Mouse (Mus musculus) common myeloid progenitor, adult 5-6 weeks (primary cell): ENCODE measurements around the gene Pnpla3. TPM values are rescaled to one million over a fixed set of nuclear protein-coding genes. Genes with fewer than 3 reads are reported as not detected.
"Not testable (repeated sequence)": the region's sequence is repeated elsewhere in the genome, so short reads cannot be mapped to it uniquely, and the experiment has no call there.

Experiments used
- ATAC-seq: replicated peaks from 2 replicates; pipeline ENCODE4 v1.8.0; 2016; ENCODE audit warnings: low read depth, mild to moderate bottlenecking, moderate TSS enrichment, inconsistent platforms; ENCODE audit not compliant: poor library complexity, severe bottlenecking
- total RNA-seq: library from RNA; stranded (forward); fragments of 200-1000, 187-1606 nt; gene quantifications from 2 replicates; pipeline ENCODE4 v1.2.3, GENCODE M21; 2017

Pnpla3 gene
- not detected in 2 replicates for total RNA-seq

DNA sequence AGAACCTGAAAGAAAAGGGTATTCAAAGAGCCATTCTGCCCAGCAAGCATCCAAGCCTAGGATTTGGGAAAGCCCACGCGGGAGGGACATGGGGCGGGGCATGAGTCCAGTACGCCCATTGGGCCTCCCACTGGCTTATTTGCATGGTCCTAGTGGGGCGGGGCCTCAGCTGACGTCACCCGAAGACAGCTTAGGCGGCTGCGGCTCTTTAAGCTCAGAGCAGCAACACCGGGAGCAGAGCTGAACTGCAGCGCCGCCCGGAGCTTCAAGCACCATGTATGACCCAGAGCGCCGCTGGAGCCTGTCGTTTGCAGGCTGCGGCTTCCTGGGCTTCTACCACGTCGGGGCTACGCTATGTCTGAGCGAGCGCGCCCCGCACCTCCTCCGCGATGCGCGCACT lies at the start of gene Pnpla3:
Pnpla3 (plus strand) TSS at position 238 of the 400 bp plus-strand sequence.
- peak; percentile 96 for ATAC-seq

DNA sequence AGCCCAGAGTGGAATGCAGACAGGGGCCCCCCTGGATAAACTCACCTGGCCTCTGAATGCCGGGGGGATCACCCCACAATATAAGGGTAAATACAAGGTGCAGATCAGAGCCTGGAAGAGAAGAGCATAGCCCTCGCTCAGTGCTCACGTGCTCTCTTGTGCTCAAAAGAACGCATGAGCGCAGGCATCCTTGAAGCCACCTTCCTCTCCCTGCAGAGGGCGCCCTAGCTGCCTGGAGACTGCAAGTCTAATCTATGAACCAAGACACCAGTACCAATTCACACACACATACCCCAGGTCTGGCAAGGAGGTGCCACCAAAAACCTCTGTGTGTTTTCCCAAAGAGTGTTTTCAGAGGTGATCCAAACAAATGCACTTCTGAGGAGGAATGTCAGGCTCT lies 47.0 kb upstream of the Pnpla3 start:
- ATAC-seq: peak; percentile 75

DNA sequence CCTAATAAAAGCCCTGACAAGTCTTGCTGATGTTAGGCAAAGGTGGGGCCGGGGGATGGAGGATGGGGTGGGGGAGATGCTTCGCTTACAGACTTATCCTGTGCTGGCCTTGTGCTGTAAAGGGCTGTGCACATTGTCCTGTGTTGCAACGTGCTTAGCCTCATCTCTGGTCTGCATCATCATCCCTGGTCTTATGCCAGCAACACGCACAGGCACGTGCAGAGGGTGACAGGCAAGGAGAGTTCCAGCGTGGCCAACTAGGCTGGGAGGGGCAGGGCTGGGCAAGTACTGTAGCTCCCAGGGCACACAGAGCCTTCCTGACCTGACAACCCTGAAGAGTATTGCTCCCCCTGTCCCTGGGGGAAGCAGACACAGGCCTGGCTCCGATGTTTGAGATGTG lies 46.6 kb upstream of the Pnpla3 start:
- no peak for ATAC-seq

- ATAC-seq: no peak
Observed at GRCm38 (mm10) chr15:84123075-84123474, 44.6 kb upstream of the Pnpla3 start, which contains the start of gene Pnpla5. TSS of gene Pnpla5 (minus strand) at chr15:84123175.

DNA sequence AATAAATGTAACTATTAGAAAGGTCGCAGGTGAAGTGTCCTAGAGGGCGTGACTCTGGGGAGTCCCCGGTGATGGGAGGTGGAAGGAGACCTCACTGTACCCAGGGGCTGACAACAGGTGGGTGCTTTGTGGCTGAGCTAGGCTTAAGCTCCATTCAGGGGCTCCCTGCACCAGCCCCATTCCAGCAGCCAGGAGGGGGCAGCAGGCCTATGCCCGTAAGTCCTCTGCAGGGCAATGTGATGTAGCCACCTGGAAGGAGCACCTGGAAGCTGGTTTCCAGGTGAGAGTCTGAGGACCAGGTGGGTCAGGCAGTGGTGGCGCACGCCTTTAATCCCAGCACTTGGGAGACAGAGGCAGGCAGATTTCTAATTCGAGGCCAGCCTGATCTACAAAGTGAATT lies 43.6 kb upstream of the Pnpla3 start:
- no peak for ATAC-seq

DNA sequence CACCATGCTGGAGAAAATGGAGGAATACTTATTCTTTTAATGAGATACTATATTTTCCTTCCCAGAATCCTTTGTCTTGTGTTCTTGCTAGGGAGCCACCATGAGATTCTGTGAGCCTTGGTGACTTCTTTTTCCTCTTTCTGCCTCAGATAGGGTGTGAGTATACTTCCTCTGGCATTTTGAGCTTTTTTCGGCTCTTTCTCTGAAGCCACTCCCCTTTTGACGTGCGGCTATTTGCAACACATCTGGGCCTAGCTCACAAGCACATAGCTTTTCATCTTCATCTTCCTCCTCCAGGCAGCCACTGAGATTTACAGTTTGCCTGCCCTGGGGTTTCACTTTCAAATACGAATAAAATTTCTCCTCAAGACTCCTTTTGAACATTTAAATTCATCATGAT lies 41.2 kb upstream of the Pnpla3 start:
- ATAC-seq: peak; percentile 45

DNA sequence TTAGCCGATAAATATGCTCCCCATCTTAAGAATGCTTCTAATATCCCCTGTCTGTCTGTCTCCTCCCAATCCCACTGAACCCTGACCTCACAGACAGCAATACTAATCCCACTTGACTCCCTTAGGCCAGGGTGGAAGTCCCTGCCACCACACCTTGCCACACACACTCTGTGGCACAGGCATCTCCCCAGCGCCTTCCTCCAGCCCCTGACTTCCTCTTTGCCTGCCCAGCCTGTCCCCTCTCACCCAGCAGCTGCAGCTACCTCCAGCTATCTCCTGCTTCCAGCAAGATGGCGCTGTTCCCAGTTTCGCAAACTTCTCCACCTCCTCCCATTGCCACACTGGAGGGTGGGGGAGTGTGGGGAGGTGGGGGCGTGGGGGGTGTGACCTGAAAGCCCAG lies 40.8 kb upstream of the Pnpla3 start:
- peak; percentile 95 for ATAC-seq

- peak; percentile 37 for ATAC-seq
Observed at GRCm38 (mm10) chr15:84131096-84131786, 36.4 kb upstream of the Pnpla3 start.

- ATAC-seq: no peak
Observed at GRCm38 (mm10) chr15:84131971-84132370, 35.7 kb upstream of the Pnpla3 start.

- no peak for ATAC-seq
Observed at GRCm38 (mm10) chr15:84133440-84133839, 34.2 kb upstream of the Pnpla3 start.

GRCm38 (mm10) chr15:84135472-84135871 lies 32.2 kb upstream of the Pnpla3 start:
- no peak for ATAC-seq

DNA sequence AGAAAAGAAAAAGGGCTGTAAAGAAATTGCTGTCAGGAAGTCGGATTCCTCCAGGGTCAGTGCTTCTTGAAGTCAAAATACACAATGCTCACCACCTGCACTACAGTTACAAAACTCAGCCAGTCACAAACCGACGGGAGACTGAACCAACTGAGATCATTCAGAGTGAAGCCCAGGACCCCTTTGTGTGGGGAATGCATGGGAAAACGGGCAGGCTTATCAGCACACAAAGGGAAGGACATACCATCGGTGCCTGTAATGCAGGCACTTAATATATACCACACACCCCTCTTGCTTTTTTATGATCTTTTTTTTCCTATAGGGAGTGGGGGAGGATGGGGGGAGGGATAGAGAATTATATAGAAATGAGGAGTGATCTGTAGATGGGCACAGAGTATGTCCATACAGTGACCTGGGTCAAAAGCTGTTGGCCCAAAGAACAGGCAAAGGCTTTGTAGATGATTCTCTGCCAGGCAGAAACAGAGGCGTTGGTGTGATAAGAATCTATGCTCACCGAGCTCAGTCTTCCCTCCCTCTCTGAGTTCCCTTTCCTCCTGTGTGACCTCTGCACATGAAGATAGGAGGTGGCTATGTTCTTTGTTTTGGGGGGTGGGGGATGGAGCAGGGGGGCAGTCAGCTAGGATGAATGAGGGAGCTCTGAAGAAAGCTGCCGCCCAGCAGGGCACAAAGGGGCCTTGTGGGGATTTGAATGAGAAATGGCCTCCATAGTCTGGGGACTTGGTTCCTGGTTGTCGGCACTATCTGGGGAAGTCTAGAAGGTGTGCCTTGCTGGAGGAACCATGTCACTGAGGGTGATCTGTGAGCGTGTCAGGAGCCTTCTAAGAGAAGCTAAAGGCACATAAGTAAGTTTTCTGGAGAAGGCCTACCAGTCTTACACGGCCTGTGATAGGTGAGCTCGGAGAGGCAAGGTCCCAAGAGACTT lies 30.9 kb upstream of the Pnpla3 start:
- ATAC-seq: no peak; the same call in 1 of the 2 replicates

DNA sequence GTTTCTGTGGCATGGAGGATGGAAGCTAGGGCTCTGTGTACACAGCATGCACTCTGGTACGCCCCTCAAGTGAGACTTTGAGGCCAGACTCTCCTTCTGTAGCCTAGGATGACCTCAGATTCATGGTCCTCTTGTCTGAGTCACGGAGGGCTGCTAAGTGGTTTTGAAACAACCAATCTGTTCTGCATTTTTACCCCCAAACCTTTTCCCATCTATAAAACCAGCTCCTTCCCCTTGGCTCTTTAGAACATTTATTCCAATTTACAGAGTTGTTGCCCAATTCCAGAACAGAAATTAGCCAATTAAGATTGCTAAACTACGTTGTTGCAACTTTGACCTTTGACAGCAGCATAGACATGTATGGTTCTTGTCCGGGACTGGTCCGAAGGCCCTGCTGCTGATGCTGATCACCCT lies 28.0 kb upstream of the Pnpla3 start:
- ATAC-seq: no peak

GRCm38 (mm10) chr15:84140109-84140508 lies 27.5 kb upstream of the Pnpla3 start:
- ATAC-seq: no peak

- ATAC-seq: no peak
Observed at GRCm38 (mm10) chr15:84140929-84141328, 26.7 kb upstream of the Pnpla3 start.

GRCm38 (mm10) chr15:84156158-84156557 lies 11.5 kb upstream of the Pnpla3 start:
- ATAC-seq: no peak

GRCm38 (mm10) chr15:84157530-84157929 lies 10.1 kb upstream of the Pnpla3 start:
- ATAC-seq: not testable (repeated sequence)

DNA sequence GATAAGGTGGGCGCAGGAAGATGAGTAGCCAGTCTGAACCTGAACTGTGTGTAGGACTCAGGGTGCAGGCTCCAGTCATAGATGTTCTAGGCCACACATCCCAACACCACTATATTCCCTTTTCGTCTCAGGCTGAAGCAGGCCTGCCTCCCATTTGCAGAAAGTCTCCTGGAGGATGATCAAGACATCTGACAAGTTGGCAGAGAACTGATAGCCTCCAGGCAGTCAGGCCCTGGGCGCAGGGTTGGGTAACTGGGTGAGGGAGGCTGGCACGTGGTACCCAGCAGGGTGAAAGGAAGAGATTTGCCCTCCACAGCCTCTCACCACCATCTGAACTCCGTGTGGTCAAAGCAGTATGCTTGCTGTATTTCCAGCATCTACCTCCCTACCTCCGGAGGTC lies 5.8 kb upstream of the Pnpla3 start:
- no peak for ATAC-seq

DNA sequence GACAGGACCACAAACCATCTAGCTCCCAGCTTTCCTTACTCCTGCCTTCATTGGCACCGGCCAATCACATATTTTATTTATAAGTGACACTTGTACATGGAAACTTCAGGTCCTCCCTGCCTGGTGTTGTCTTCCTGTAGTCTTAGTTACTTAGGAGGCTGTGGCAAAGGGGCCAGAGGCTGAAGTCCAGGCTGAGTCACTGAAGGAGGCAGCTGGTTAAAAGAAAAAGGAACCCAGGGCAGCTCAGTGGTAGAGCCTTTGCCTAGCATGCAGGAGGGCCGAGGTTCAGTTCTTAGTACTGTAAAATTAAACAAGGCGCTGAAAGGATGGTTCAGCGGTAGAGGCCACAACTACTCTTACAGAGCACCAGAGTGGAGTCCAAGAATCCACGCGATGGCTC lies 819 bp upstream of the Pnpla3 start:
- no peak for ATAC-seq

GRCm38 (mm10) chr15:84168170-84169161 lies 829 bp downstream of the Pnpla3 start:
- ATAC-seq: peak; percentile 2; the same call in 1 of the 2 replicates
